Mouse (Mus musculus) small intestine, adult 2 months (tissue): ENCODE measurements around the gene Rnf150. TPM values are rescaled to one million over a fixed set of nuclear protein-coding genes. Genes with fewer than 3 reads are reported as not detected.

Experiments used
- H3K27ac ChIP-seq: fragments of 200-500 bp; 2 replicates; pipeline ENCODE4 v1.5.1; 2012; ENCODE audit warnings: low read depth, low read length, control low read depth, inconsistent platforms; ENCODE audit not compliant: insufficient read depth
- H3K27me3 ChIP-seq: fragments of 200-500 bp; 2 replicates; pipeline ENCODE4 v1.6.1; 2012; ENCODE audit warnings: mild to moderate bottlenecking, moderate library complexity, low read length, inconsistent platforms; ENCODE audit not compliant: control insufficient read depth, insufficient read depth
- H3K36me3 ChIP-seq: fragments of 200-500 bp; 2 replicates; pipeline ENCODE4 v1.6.1; 2012; ENCODE audit warnings: mild to moderate bottlenecking, low read length, control low read depth, inconsistent platforms; ENCODE audit not compliant: control insufficient read depth, insufficient read depth
- H3K4me1 ChIP-seq: fragments of 200-500 bp; 2 replicates; pipeline ENCODE4 v1.6.1; 2012; ENCODE audit warnings: low read length, inconsistent platforms, mixed read lengths; ENCODE audit not compliant: control insufficient read depth, insufficient read depth, insufficient read length
- H3K4me3 ChIP-seq: fragments of 200-500 bp; 2 replicates; pipeline ENCODE4 v1.5.1; 2012; ENCODE audit warnings: low read depth, mild to moderate bottlenecking, control low read depth, inconsistent platforms, low read length, moderate library complexity
- CTCF ChIP-seq: fragments of 200-500 bp; IDR thresholded peaks from 2 replicates; pipeline ENCODE4 v1.5.1; 2012; ENCODE audit warnings: low read depth, mild to moderate bottlenecking, control low read depth, inconsistent platforms, low read length, moderate library complexity, mixed read lengths; ENCODE audit not compliant: insufficient replicate concordance, insufficient read length; ENCODE audit errors: extremely low read depth
- POLR2A ChIP-seq: fragments of 200-500 bp; IDR thresholded peaks from 2 replicates; pipeline ENCODE4 v1.6.1; 2012; ENCODE audit warnings: low read depth, mild to moderate bottlenecking, control low read depth, inconsistent platforms, low read length, moderate library complexity
- WGBS: fragments of 180-500 bp; shearing (Covaris S2); methylation state at CpG from one replicate; pipeline ENCODE4 v1.1.7; 2018; 5-methylcytosine and 5-hydroxymethylcytosine counted together
- polyA plus RNA-seq: library from polyadenylated mRNA; depleted of rRNA; stranded (reverse); fragments of >200 nt; gene quantifications from 2 replicates; pipeline ENCODE4 v1.2.3, GENCODE M21; 2012

Rnf150 gene
- polyA plus RNA-seq, 1 experiment = 0.32 TPM

- TF ChIP-seq CTCF = no peak
- TF ChIP-seq POLR2A = no peak
- 74% methylated on average over 7 of the region's 7 CpGs for WGBS
Measured at GRCm38 (mm10) chr8:83032800-83033199, 169.6 kb downstream of the Rnf150 start.

GRCm38 (mm10) chr8:83035141-83035540 is 172.0 kb downstream of the Rnf150 start:
- Histone ChIP-seq H3K27me3 (no peaks in the 10 kb centered on the region), H3K4me3 (no peak overlapping the region), H3K4me1 (no peaks in the 10 kb centered on the region), H3K36me3 (no peaks in the 10 kb centered on the region), H3K27ac (no peak overlapping the region)
- WGBS = 97% methylated on average over 5 of the region's 5 CpGs
- TF ChIP-seq POLR2A (no peak), CTCF (no peak)

More at GRCm38 (mm10) chr8:83032800-83033199, 169.6 kb downstream of the Rnf150 start:
- no peak overlapping the region for H3K27ac ChIP-seq
- no peak overlapping the region for H3K4me3 ChIP-seq
- H3K36me3 ChIP-seq = no peaks in the 10 kb centered on the region
- H3K27me3 ChIP-seq = no peaks in the 10 kb centered on the region
- no peaks in the 10 kb centered on the region for H3K4me1 ChIP-seq

- Histone ChIP-seq H3K27ac (peak overlapping the region; percentile 31; the same call in 1 of the 2 replicates), H3K36me3 (no peaks in the 10 kb centered on the region), H3K4me1 (no peaks in the 10 kb centered on the region), H3K4me3 (no peak overlapping the region), H3K27me3 (no peaks in the 10 kb centered on the region)
- WGBS = 45% methylated on average over 3 of the region's 3 CpGs
- TF ChIP-seq POLR2A (no peak), CTCF (no peak)
Measured at GRCm38 (mm10) chr8:83036521-83037166, 173.5 kb downstream of the Rnf150 start.

- H3K27ac ChIP-seq = peak overlapping the region; percentile 31; the same call in 1 of the 2 replicates
- no peaks in the 10 kb centered on the region for H3K36me3 ChIP-seq
- H3K4me3 ChIP-seq = no peak overlapping the region
- H3K27me3 ChIP-seq = no peaks in the 10 kb centered on the region
- TF ChIP-seq CTCF = no peak
- TF ChIP-seq POLR2A = no peak
- H3K4me1 ChIP-seq = no peaks in the 10 kb centered on the region
- WGBS = 73% methylated on average over 1 of the region's 1 CpGs
Measured at GRCm38 (mm10) chr8:83037321-83037720, 174.2 kb downstream of the Rnf150 start.

- no peaks in the 10 kb centered on the region for H3K4me1 ChIP-seq
- WGBS = 90% methylated on average over 10 of the region's 10 CpGs
- TF ChIP-seq CTCF (no peak), POLR2A (no peak)
- no peak overlapping the region for H3K27ac ChIP-seq
- H3K36me3 ChIP-seq = no peaks in the 10 kb centered on the region
- H3K4me3 ChIP-seq = no peak overlapping the region
- no peaks in the 10 kb centered on the region for H3K27me3 ChIP-seq
Measured at GRCm38 (mm10) chr8:83038575-83038974, 175.4 kb downstream of the Rnf150 start.

GRCm38 (mm10) chr8:83041440-83041839 is 178.3 kb downstream of the Rnf150 start:
- TF ChIP-seq CTCF (no peak), POLR2A (no peak)
- H3K4me3 ChIP-seq = no peak overlapping the region
- no peaks in the 10 kb centered on the region for H3K36me3 ChIP-seq
- 85% methylated on average over 4 of the region's 4 CpGs for WGBS
- H3K27ac ChIP-seq = no peak overlapping the region
- no peaks in the 10 kb centered on the region for H3K27me3 ChIP-seq
- H3K4me1 ChIP-seq = no peaks in the 10 kb centered on the region

GRCm38 (mm10) chr8:83046912-83047311 is 183.8 kb downstream of the Rnf150 start:
- WGBS = 90% methylated on average over 9 of the region's 9 CpGs

GRCm38 (mm10) chr8:83048527-83048926 is 185.4 kb downstream of the Rnf150 start:
- no peak for TF ChIP-seq POLR2A
- no peak for TF ChIP-seq CTCF
- Histone ChIP-seq H3K27me3 (no peaks in the 10 kb centered on the region), H3K36me3 (no peaks in the 10 kb centered on the region), H3K27ac (no peak overlapping the region), H3K4me1 (no peaks in the 10 kb centered on the region), H3K4me3 (no peak overlapping the region)
- 73% methylated on average over 6 of the region's 6 CpGs for WGBS

More at GRCm38 (mm10) chr8:83046912-83047311, 183.8 kb downstream of the Rnf150 start:
- Histone ChIP-seq H3K36me3 (no peaks in the 10 kb centered on the region), H3K4me3 (no peak overlapping the region), H3K27ac (no peak overlapping the region), H3K27me3 (no peaks in the 10 kb centered on the region), H3K4me1 (no peaks in the 10 kb centered on the region)
- TF ChIP-seq CTCF = no peak
- TF ChIP-seq POLR2A = no peak
